Mouse (Mus musculus) megakaryocyte-erythroid progenitor cell, adult 5-6 weeks (primary cell): ENCODE results near the gene Lama5. TPM values are rescaled to one million over a fixed set of nuclear protein-coding genes. Genes with fewer than 3 reads are reported as not detected.
"Not testable (repeated sequence)": the region's sequence is repeated elsewhere in the genome, so short reads cannot be mapped to it uniquely, and the experiment has no call there.

Experiments
- ATAC-seq: replicated peaks from 2 replicates; pipeline ENCODE4 v1.8.0; 2016; ENCODE audit warnings: mild to moderate bottlenecking, inconsistent platforms; ENCODE audit not compliant: severe bottlenecking, poor library complexity, low FRiP score, low TSS enrichment
- total RNA-seq, 2 experiments: library from RNA; stranded (forward) in 1 of 2; stranded (reverse) in 1 of 2; fragments of 200-1000, 215-1000 nt in 1 of 2; fragments of >200 nt in 1 of 2; fragmentation: Nextera tagmentation in 1 of 2; gene quantifications; 2 replicates each; pipeline ENCODE4 v1.2.3; 2014 to 2017

The Lama5 gene
- total RNA-seq (2014; fragmentation: Nextera tagmentation) (0.04 and 0.25 TPM in 2 replicates), total RNA-seq (2017) (0.05 TPM in 1 of 2 replicates, not detected in the other)

DNA sequence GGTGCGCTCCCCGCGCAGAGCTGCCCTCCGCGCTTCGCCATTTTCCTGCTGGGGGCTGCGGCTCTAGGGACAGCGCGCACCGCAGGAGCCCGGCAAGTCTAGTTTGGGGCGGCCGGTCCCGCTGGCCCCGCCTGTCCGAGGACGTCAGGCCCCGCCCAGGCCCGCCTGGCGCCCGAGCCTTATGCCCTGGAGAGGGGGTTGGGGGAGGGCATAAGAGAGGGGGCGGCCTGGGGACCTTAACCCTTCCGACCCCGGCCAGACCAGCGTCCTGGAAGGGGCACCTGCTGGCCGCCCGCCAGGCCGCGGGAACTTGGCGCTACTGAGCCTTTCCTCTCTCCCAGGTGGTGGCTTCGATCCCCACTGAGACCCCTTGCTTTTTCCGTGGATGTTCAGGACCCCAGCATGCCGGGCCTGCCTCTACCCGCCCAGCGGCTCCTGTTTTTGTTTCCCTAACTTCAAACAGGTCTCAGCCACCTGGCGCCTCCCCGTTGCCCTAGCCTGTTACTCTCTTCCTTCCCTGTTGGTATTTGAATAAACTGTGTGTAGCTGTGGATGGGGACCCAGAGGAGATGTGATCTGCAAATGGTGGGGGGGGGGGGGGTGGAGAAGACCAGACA is at the start of gene Lama5:
TSS of gene Lama5 (minus strand) at position 98 of the 617 bp plus-strand sequence.
- ATAC-seq = peak; percentile 29; the same call in 1 of the 2 replicates

DNA sequence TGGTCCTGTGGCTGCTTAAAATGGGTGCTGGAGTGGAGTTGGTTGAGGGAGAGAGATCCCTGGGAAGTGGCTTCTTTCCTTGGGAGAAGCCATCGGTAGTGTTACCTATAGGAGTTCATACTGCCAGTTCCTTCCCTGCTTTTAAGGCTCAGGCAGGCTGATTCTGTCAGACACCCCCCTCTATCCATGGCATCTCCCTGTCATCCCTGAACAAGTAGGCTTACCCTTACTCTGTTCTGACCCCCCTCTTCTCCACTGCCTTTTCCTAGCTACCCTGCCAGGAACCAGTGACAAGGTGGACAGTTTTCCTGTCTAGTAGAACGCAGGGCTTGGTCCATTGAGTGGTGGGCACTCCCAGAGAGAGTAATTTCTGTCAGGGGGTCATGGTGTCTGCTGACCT is 48.9 kb upstream of the Lama5 start:
- no peak for ATAC-seq

DNA sequence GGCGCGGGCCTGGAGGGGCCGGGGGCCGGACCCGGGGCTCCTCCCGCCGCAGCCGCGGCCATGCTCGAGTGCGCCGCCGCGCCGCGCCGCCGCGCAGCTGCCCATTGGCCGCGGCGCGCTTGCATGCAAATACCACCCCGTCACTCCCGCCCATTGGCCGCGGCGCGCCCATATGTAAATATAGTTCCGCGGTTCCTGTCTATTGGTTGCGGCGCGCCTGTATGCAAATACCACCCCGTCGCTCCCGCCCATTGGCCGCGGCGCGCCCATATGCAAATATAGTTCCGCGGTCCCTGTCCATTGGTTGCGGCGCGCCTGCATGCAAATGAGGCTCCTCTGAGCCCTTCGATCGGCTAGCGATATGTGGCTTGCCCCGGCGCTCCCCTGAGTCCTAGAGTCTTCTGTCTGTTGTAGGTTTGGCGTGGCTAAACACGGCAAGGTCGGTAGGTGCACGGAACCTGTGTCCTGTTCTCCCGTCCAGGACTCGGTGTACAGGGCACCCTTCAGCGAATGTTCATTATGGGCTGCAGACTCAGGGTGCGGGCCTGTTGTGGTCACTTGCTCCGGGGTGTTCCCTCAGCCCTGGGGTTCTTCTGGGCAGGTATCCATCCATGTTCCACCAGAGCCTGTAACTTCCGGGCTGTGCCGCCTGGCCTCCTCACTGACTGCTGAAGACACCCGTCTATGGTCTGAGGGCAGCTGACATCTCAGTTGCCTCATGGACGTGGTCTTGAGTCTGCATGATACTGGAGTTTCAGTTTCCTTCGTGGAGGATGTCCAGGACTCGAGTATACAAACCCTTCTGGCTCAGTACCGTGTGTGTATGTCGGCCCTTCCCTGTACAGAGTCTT is 48.0 kb upstream of the Lama5 start, which contains the start of gene Cables2:
TSS of gene Cables2 (minus strand) at position 103 of the 851 bp plus-strand sequence.
- ATAC-seq = peak; percentile 85

DNA sequence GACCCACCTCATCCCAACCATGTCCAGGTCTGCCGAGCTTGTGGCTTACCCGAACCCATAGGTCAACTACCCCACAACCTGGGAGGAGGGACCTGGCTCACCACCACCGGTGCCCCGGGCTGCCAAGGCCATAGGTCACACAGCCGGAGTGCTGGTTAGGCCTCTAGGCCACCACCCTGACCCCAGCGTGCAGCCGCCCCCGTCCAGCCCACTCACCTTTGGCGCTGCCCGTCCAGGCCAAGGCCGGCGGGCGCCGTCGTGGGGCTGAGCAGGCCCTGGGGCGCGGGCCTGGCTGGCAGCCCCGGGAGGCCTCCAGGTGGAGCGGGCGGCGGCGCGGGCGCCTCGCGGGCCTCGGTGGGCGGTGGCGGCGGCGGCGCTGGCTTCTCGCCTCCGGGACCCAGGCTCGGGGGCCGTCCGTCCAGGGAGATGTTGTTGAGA is 47.2 kb upstream of the Lama5 start:
- no peak for ATAC-seq

DNA sequence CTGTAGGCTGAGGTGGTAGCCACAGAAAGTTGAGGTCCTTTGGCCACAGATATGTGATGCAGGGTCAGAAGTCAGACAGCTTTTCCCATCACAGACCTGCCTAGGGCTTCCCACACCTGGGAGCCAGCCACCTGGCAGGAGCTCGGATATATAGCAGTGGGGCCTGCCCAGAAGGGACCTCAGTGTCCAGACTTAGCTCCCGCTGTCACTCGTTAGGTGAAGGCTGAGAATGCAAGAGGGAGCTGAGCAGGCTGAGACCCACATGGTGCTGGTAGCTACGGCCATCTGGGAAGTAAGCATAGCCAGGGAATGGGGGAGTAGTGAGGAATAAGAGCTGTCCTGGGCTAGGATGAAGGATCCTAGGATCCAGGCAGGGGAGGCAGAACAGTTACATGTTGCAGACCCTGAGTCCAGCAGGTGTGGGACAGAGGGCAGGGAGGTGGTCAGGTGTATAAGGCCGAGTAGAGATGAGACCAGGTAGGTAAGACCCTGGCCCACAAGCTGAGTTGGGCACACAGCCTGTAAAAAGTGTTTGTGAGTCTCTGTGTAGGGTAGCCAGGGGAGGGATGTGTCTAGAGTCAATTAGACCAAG is 46.2 kb upstream of the Lama5 start:
- ATAC-seq = no peak

DNA sequence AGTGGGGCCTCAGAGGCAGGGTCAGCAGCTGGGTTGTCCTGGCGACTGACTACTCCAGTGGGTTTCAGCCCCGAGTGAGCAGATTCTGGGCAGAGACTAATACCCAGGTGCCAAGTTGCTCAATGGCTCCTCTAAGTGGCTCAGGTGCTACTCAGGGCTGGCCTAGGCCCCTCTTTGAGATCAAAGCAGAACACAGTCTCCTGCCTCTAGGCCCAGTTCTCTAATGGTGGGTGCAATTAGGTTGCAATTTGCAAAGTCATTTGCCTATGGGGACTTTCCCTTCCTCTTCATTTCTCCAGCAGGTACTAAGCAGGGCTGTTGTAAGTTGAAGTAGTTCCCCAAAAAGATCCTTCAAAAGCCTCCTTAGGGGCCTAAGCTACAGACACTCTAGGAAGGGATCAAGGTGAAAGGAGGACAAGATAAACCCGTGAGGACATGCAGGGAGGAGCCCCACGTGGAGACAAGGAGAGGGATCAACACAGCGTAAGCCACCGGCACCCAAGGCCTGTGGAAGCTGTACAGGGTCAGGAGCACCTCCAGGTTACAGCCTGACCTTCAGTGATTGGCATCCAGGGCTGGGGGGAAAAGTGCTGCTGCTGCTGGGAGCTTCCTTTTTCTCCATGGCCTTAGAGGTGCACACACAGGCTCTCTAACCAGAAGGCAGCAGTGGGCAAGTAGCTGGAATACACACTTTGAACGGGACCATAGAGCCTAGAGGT is 45.0 kb upstream of the Lama5 start:
- ATAC-seq = no peak

DNA sequence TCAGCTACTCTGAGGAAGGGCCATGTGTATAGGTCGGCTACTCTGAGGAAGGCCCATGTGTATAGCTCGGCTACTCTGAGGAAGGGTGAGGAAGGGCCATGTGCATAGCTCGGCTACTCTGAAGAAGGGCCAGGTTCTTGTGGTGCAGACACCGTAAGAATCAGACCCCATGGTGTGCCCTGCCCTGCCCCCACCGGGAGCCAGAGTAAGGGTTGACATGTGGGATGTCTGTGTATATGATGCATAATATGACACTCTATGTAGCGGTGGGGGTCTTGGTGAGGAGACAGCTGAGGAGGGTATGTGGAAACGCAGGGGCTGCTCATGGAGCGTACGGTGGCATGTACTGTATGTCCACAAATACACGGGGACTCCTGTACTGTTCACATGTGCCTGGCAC is 43.7 kb upstream of the Lama5 start:
- ATAC-seq = no peak

DNA sequence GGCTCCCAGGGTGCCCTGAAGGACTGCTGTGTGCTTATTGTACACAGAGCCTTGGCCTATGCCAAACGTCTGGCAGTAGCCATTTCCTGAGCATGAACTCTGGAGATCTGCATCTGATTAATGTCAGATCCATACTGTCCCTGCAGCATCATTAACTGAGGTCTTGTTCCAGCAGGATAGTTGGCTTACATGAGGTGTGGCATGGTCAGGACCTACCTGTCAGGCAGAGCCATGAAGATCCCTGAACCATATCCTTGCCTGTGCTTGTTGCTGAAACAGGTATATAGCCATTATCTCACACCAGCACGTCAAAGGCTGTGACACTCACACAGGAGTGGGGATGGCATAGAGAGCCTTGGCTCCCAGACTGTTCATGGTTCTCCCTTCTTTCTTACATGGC is 42.3 kb upstream of the Lama5 start:
- no peak for ATAC-seq

DNA sequence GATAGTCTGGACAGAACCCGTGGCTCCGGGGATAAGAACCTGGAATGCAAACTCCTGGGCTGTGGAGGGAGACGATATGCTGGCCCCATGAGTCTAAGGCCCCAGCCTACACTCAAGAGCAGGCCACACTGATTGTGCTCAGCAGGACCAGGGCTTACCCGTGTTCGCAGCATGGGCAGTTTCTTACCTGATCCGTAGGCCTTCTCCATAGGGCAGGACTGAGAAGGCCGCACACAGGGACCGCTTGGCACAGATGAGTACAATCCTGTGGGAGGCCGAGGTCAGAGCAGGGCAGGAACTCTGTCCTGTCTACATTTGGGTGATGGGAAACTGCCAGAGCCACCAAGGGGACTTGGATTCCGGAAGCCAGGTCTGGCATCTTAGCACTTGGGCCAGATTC is 37.2 kb upstream of the Lama5 start:
- ATAC-seq = no peak

DNA sequence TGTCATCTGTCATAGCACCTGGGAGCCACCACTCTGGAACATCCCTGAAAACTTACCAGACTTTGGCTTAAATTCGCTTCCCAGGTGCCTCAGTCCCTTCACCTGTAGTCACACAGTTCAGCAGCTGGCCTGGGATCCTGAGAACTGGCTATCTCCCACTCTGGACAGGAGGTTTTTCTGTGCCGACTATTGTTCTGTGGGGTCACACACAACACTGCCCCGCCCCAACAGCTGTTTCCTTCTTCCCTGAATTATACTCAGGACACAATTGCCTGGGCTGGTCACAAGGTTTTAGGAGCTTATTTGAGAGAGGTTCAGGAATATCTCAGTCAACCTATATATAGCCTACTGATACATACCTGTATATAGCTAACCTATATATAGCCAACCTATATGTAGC is 36.8 kb upstream of the Lama5 start:
- no peak for ATAC-seq

DNA sequence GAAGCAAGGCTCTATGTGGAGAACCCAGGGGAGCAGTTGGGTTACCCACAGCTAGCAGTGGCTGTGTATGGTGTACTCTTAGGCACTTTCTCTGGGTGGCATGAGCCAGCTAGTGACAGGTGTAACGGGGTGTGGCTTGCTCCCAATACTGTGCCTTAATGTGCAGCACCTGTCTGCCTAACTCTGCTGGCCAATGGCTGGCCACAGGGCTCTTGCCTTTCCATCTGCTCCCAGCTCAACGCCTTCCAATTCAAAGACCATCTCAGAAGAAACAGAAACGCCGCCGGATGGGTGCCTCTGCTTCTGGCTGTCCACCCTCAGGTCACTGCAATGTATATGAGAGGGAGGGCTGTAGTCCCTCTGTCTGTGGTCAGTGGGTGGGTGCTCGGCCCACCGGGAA is 36.2 kb upstream of the Lama5 start:
- ATAC-seq = no peak

DNA sequence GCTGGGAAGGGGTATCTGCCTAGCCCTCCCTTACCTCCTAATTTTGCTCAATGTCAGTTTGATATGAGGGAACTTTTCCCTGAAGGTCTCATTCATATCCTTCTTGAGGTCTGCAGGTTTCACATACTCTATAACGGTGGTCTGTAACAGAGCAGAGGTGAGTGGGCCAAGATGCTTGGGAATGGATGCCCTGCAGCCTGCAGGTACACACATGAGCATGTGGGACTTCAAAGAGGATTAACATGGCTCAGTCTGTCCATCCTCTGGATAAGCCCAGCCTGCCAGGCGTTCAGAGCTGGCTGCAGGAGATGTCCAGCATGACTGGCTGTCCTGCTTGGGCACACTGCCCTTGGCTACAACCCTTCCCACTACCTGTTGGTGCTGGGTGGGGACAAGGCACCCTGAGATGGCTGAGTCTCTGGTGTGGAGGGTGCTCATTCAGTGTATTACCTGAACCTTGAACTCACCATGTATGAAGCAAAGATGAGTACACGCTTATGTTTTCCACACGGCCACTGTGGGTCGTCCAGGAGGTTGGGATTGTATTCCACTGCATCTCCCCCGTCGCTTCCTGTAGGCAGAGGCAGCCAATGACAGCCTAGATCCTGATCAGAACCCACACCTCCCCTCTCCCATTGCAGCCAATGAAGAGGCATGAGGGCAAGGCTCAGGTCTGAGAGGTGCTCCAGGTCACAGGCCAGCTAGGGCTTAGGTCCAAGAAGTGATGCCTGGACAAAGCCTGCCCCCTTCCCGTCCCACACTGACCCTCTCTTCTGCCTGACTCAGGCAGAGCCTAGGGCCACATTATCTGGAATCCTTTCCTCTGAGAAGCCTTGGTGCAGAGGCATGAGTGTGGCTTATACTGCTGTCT is 35.2 kb upstream of the Lama5 start:
- ATAC-seq = no peak

DNA sequence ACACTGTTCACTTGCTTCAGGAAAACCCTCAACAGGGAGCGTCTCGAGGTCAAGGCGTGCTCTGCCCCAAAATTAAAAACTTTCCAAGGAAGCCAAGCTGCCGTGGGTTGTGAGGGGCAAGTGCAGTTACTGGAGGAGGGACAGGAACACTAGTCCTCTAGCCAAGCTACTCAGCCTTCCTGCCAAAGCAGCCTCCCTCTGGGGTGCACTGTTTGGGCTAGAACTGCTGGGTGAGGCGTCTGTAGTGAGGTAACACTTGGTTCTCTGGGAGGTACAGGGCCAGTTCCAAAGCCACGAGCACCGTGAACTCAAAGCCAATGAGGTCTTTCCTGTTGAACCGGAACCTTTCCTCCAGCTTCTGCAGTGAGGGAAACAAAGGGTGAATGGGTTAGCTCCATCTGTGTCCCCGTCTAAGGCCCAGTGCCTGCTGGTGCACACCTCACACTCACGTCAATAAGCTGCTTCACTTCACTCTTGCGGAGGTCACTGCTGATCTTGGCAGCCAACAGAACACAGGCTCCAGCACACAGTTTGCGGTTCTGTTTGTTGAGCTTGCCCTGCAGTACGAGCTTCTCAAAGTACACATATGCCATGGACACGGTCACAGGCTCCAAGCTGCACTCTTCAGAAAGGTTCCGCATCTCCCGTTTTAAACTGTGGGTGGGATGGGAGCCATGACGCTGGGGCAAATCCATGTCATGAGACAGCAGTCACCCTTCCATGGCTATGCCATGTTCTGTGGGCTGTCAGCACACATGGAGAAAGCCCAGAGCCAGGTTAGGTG is 34.4 kb upstream of the Lama5 start:
- ATAC-seq = not testable (repeated sequence)

DNA sequence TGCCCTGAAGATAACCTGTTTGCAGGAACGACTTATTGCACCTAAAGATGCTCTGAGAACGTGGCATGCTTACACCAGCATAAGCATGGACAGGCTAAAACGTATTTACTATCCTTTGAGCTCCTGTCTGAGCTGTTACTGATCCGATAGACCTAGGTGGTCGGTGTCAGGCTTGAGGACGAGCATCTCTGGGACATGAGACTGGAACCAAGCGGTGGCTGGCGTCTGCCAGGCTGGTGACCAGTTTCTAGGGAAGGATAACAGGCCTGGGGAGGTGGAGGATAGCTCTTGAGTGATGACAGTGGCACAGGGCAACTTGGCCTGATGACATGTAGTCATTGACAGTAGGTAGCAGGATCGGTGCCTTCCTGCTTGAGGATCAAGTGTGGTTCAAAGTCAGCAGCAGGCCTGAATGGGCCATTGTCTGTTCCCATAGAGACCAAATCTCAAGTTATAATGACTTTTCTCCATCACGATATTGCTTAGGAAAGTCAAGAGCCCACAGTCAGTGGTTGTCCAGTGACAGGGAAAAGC is 33.4 kb upstream of the Lama5 start:
- not testable (repeated sequence) for ATAC-seq

DNA sequence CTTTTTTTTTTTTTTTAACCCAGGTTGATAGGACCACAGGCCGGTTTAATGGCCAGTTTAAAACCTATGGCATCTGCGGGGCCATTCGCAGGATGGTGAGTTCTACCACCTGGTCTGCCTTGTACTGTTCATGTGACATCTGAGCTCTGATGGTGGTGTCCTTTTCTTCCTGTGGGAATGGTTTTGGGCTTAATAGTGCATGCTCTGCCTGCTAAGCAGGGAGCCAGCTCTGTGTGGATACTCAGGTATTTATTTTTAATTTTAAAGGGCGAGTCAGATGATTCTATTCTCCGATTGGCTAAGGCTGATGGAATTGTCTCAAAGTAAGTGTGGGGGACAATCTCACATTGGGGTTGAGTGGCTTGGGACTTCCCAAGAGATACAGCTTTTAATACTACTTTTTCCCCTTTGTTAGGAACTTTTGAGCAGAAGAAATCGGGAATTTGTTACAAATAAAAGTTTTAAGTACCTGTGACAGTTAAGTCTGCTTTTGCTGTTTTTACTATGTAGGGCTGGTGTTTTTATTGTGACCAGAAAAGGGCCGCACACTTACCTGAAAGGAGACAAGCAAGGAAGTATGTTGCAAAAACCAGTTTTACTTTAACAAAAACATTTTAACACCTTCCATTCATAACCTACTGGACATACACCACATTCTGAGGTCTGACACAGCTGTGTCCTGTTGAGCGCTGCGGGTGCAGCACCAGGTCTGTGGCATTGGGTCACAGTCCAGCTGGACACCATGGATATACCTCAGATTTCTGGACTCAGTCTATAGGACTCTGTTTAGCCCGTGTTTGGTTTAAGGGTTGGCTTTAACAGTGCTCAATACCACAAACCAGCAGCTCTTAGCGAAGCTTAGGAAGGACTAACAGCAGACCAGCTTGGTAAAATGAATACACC is 32.6 kb upstream of the Lama5 start:
- ATAC-seq = no peak

DNA sequence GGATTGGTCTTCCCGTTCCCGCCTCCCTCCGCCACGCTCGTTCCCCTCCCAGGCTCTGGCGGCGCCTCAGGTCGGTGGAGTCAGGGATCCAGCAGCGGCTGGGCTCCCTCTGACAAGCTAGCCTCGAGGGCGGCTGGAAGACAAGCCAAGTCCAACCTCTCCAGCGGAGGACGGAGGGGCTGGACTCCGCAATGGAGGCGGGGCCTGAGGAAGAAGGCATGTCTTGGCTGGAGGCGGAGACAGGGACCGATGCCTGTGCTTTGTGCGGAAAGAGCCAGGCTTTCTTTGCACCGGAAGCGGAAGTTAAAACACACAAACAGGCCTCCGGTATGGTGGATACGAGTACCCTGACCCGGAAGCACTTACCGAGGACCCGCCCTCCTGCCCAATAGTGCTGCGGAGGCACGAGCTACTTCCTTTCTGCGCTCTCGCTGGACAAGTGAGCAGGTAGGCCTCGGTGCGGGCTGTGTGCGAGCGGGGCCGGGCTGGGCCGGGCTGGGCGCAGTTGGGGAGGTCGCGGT is 31.4 kb upstream of the Lama5 start, which contains the start of gene Rps21:
TSS of gene Rps21 (plus strand) at position 377 of the 521 bp plus-strand sequence.
- peak; percentile 91 for ATAC-seq
